Mouse (Mus musculus) hindbrain, embryonic 14.5 days (tissue): ENCODE results near the gene Gm4064. TPM values are rescaled to one million over a fixed set of nuclear protein-coding genes. Genes with fewer than 3 reads are reported as not detected.
"Not testable (repeated sequence)": the region's sequence is repeated elsewhere in the genome, so short reads cannot be mapped to it uniquely, and the experiment has no call there.

Experiments used
- ATAC-seq: fragments of 200-750 bp; cut with Nextera tagmentation; 2 replicates; pipeline ENCODE4 v1.8.0; 2017; ENCODE audit warnings: moderate number of reproducible peaks, mild to moderate bottlenecking, moderate TSS enrichment, moderate library complexity; ENCODE audit not compliant: low FRiP score
- DNase-seq: peaks from one replicate; pipeline ENCODE4 v3.0.0-alpha.2; 2015; ENCODE audit warnings: low spot score
- H3K27ac ChIP-seq: fragments of 300-500 bp; sonication (generic); 2 replicates; pipeline ENCODE4 v1.5.1; 2014; ENCODE audit warnings: mild to moderate bottlenecking, moderate library complexity
- H3K27me3 ChIP-seq: fragments of 300-500 bp; sonication (generic); 2 replicates; pipeline ENCODE4 v1.6.1; 2014; ENCODE audit warnings: mild to moderate bottlenecking, low read length, mixed read lengths; ENCODE audit not compliant: control insufficient read depth, insufficient read depth
- H3K36me3 ChIP-seq: fragments of 300-500 bp; sonication (generic); replicated peaks from 2 replicates; pipeline ENCODE4 v1.6.1; 2014; ENCODE audit not compliant: control insufficient read depth, insufficient read depth
- H3K4me1 ChIP-seq: fragments of 300-500 bp; sonication (generic); replicated peaks from 2 replicates; pipeline ENCODE4 v1.6.1; 2014; ENCODE audit warnings: antibody characterized with exemption, low read length, mixed read lengths; ENCODE audit not compliant: control insufficient read depth, insufficient read depth
- H3K4me2 ChIP-seq: fragments of 300-500 bp; sonication (generic); replicated peaks from 2 replicates; pipeline ENCODE4 v1.6.1; 2014; ENCODE audit warnings: mild to moderate bottlenecking, moderate library complexity
- H3K4me3 ChIP-seq: fragments of 300-500 bp; sonication (generic); replicated peaks from 2 replicates; pipeline ENCODE4 v1.5.1; 2014; ENCODE audit warnings: mild to moderate bottlenecking, low read length
- H3K9ac ChIP-seq: fragments of 300-500 bp; sonication (generic); 2 replicates; pipeline ENCODE4 v1.6.1; 2014
- H3K9me3 ChIP-seq: fragments of 300-500 bp; sonication (generic); 2 replicates; pipeline ENCODE4 v1.6.1; 2016; ENCODE audit warnings: low read length; ENCODE audit not compliant: control insufficient read depth
- WGBS: fragments of 180-500 bp; shearing (Covaris S2); extraction: QIAGEN DNeasy Blood & Tissue Kit; methylation state at CpG from one replicate; pipeline ENCODE4 v1.1.7; 2014; 5-methylcytosine and 5-hydroxymethylcytosine counted together
- polyA plus RNA-seq: library from polyadenylated mRNA; unstranded; fragments of >200 nt; fragmentation: Nextera tagmentation; extraction: Ambion mirVana; gene quantifications from 2 replicates; pipeline ENCODE4 v1.2.1, GENCODE M21; 2014

The Gm4064 gene
- 0.39 TPM in 1 of 2 replicates, not detected in the other for polyA plus RNA-seq

DNA sequence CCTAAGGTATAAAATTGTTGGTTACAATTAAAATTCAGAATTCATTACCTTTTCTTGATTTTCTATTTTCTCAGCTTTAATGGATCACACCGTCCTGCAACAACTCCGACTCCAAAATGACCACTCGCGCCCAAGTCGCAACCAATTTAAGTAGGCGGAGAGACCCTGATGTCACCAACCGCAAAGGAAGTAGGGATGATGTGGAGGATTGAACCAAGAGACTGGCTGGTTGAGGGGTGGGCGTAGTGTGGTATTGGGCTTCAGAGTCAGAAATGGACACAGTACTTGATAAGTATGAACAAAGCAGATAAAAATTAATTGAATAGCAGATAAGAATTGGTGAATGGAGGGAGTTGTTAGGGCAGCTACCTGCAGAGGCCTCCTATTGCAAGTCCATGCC, at the start of gene Gm4064:
Gene Gm4064 (minus strand): TSS at position 101 of the 400 bp plus-strand sequence.
- not testable (repeated sequence) for H3K4me3 ChIP-seq, H3K27ac ChIP-seq, H3K36me3 ChIP-seq, H3K27me3 ChIP-seq, DNase-seq, ATAC-seq, H3K9ac ChIP-seq, H3K4me1 ChIP-seq, H3K4me2 ChIP-seq, H3K9me3 ChIP-seq
- WGBS: no CpG with 5 or more reads among the region's 8 CpGs

DNA sequence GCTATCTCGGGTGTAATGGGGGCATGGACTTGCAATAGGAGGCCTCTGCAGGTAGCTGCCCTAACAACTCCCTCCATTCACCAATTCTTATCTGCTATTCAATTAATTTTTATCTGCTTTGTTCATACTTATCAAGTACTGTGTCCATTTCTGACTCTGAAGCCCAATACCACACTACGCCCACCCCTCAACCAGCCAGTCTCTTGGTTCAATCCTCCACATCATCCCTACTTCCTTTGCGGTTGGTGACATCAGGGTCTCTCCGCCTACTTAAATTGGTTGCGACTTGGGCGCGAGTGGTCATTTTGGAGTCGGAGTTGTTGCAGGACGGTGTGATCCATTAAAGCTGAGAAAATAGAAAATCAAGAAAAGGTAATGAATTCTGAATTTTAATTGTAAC, 34.4 kb upstream of the Gm4064 start, which contains the start of the genes Rbmy and Gm10256:
Gene Rbmy (plus strand): TSS at position 301 of the 400 bp plus-strand sequence.
Gene Gm10256 (plus strand): TSS at position 320 of the 400 bp plus-strand sequence.
- H3K27ac ChIP-seq, DNase-seq, H3K9me3 ChIP-seq, ATAC-seq, H3K4me3 ChIP-seq, H3K9ac ChIP-seq, H3K27me3 ChIP-seq, H3K36me3 ChIP-seq, H3K4me1 ChIP-seq, H3K4me2 ChIP-seq: not testable (repeated sequence)
- no CpG with 5 or more reads among the region's 9 CpGs for WGBS

Other genes with a start within 250 kb of the Gm4064 start
- not detected in 2 replicates for gene H2al2c, start 197.1 kb downstream of the Gm4064 start, polyA plus RNA-seq
- gene Sry, start 132.5 kb downstream of the Gm4064 start, polyA plus RNA-seq: not detected in 2 replicates
- gene H2al2b, start 75.5 kb downstream of the Gm4064 start, polyA plus RNA-seq: not detected in 2 replicates
- gene Rbmy, start 34.5 kb upstream of the Gm4064 start, polyA plus RNA-seq: not detected in 2 replicates
- gene Gm10256, start 34.5 kb upstream of the Gm4064 start, polyA plus RNA-seq: not detected in 2 replicates
- gene Gm10352, start 104.8 kb upstream of the Gm4064 start, polyA plus RNA-seq: 0.21 TPM in 1 of 2 replicates, not detected in the other
- gene Gm29289, start 136.4 kb upstream of the Gm4064 start, polyA plus RNA-seq: not detected in 2 replicates